Mouse (Mus musculus) heart, embryonic 16.5 days (tissue): ENCODE results near the gene Bcar1. TPM values are rescaled to one million over a fixed set of nuclear protein-coding genes. Genes with fewer than 3 reads are reported as not detected.

Experiments
- ATAC-seq: fragments of 200-750 bp; cut with Nextera tagmentation; replicated peaks from 2 replicates; pipeline ENCODE4 v1.8.0; 2017; ENCODE audit warnings: moderate number of reproducible peaks; ENCODE audit not compliant: insufficient read depth, low FRiP score; ENCODE audit errors: extremely low read depth
- H3K27ac ChIP-seq: fragments of 300-500 bp; sonication (generic); 2 replicates; pipeline ENCODE4 v1.5.1; 2014; ENCODE audit warnings: mild to moderate bottlenecking, low read length, control low read depth, moderate library complexity
- H3K27me3 ChIP-seq: fragments of 300-500 bp; sonication (generic); 2 replicates; pipeline ENCODE4 v1.6.1; 2014; ENCODE audit warnings: low read length, mixed read lengths; ENCODE audit not compliant: control insufficient read depth, insufficient read depth
- H3K36me3 ChIP-seq: fragments of 300-500 bp; sonication (generic); 2 replicates; pipeline ENCODE4 v1.6.1; 2014; ENCODE audit not compliant: control insufficient read depth, insufficient read depth
- H3K4me1 ChIP-seq: fragments of 300-500 bp; sonication (generic); 2 replicates; pipeline ENCODE4 v1.6.1; 2014; ENCODE audit warnings: low read length, mixed read lengths; ENCODE audit not compliant: control insufficient read depth, insufficient read depth
- H3K4me2 ChIP-seq: fragments of 300-500 bp; sonication (generic); 2 replicates; pipeline ENCODE4 v1.6.1; 2014; ENCODE audit warnings: low read depth, mild to moderate bottlenecking, control low read depth, low read length
- H3K4me3 ChIP-seq: fragments of 300-500 bp; sonication (generic); 2 replicates; pipeline ENCODE4 v1.5.1; 2014; ENCODE audit warnings: mild to moderate bottlenecking, control low read depth, low read length
- H3K9ac ChIP-seq: fragments of 300-500 bp; sonication (generic); 2 replicates; pipeline ENCODE4 v1.6.1; 2014; ENCODE audit warnings: low read length, control low read depth
- H3K9me3 ChIP-seq: fragments of 300-500 bp; sonication (generic); replicated peaks from 2 replicates; pipeline ENCODE4 v1.6.1; 2016; ENCODE audit warnings: low read length; ENCODE audit not compliant: control insufficient read depth
- WGBS: fragments of 180-500 bp; shearing (Covaris S2); extraction: QIAGEN DNeasy Blood & Tissue Kit; methylation state at CpG from one replicate; pipeline ENCODE4 v1.1.7; 2014; 5-methylcytosine and 5-hydroxymethylcytosine counted together
- polyA plus RNA-seq: library from polyadenylated mRNA; unstranded; fragments of >200 nt; fragmentation: Nextera tagmentation; extraction: Ambion mirVana; gene quantifications from 2 replicates; pipeline ENCODE4 v1.2.1, GENCODE M21; 2015

The Bcar1 gene
- polyA plus RNA-seq, result 39.8 and 46.7 TPM in 2 replicates

- Histone ChIP-seq H3K27me3 (no peaks in the 10 kb centered on the region), H3K4me3 (peak within 1 kb of the TSS; percentile 93), H3K9ac (peak within 1 kb of the TSS; percentile 98), H3K27ac (peak within 1 kb of the TSS; percentile 88), H3K9me3 (no peaks in the 10 kb centered on the region), H3K4me2 (peak within 1 kb of the TSS; percentile 67), H3K36me3 (no peaks in the 10 kb centered on the region), H3K4me1 (peaks cover 68% of the 10 kb centered on the region)
- peak; percentile 50 for ATAC-seq
- WGBS, result 12% methylated on average over 32 of the region's 40 CpGs
Measured at GRCm38 (mm10) chr8:111743792-111744696, at the start of gene Bcar1. Gene Bcar1, minus strand, starts transcription at chr8:111743809.

GRCm38 (mm10) chr8:111789639-111790038, 46.0 kb upstream of the Bcar1 start:
- H3K4me1 ChIP-seq, result peaks cover 44% of the 10 kb centered on the region

GRCm38 (mm10) chr8:111789200-111789599, 45.6 kb upstream of the Bcar1 start:
- peaks cover 40% of the 10 kb centered on the region for H3K4me1 ChIP-seq
- H3K27ac ChIP-seq, result no peak overlapping the region
- no peak for ATAC-seq
- no peaks in the 10 kb centered on the region for H3K27me3 ChIP-seq
- H3K36me3 ChIP-seq, result no peaks in the 10 kb centered on the region
- no peak overlapping the region for H3K9ac ChIP-seq
- no peak overlapping the region for H3K4me2 ChIP-seq
- no peaks in the 10 kb centered on the region for H3K9me3 ChIP-seq
- H3K4me3 ChIP-seq, result no peak overlapping the region
- 64% methylated on average over 4 of the region's 4 CpGs for WGBS

More at GRCm38 (mm10) chr8:111789639-111790038, 46.0 kb upstream of the Bcar1 start:
- Histone ChIP-seq H3K27ac (no peak overlapping the region), H3K36me3 (no peaks in the 10 kb centered on the region), H3K27me3 (no peaks in the 10 kb centered on the region), H3K4me2 (no peak overlapping the region), H3K4me3 (no peak overlapping the region), H3K9ac (no peak overlapping the region), H3K9me3 (no peaks in the 10 kb centered on the region)
- ATAC-seq, result no peak

GRCm38 (mm10) chr8:111788497-111788896, 44.9 kb upstream of the Bcar1 start:
- WGBS, result 71% methylated on average over 3 of the region's 3 CpGs
- Histone ChIP-seq H3K4me3 (no peak overlapping the region), H3K36me3 (no peaks in the 10 kb centered on the region), H3K4me1 (peaks cover 36% of the 10 kb centered on the region), H3K9ac (no peak overlapping the region), H3K27me3 (no peaks in the 10 kb centered on the region), H3K4me2 (no peak overlapping the region), H3K9me3 (no peaks in the 10 kb centered on the region), H3K27ac (no peak overlapping the region)
- no peak for ATAC-seq

GRCm38 (mm10) chr8:111788085-111788484, 44.5 kb upstream of the Bcar1 start:
- H3K4me2 ChIP-seq, result no peak overlapping the region
- no peak overlapping the region for H3K4me3 ChIP-seq
- H3K27me3 ChIP-seq, result no peaks in the 10 kb centered on the region
- no peaks in the 10 kb centered on the region for H3K9me3 ChIP-seq
- peaks cover 32% of the 10 kb centered on the region for H3K4me1 ChIP-seq
- no peak for ATAC-seq
- peak overlapping the region; percentile 44; the same call in 1 of the 2 replicates for H3K27ac ChIP-seq
- H3K36me3 ChIP-seq, result no peaks in the 10 kb centered on the region
- 51% methylated on average over 5 of the region's 5 CpGs for WGBS
- H3K9ac ChIP-seq, result peak overlapping the region; percentile 27

GRCm38 (mm10) chr8:111787683-111788082, 44.1 kb upstream of the Bcar1 start:
- Histone ChIP-seq H3K4me2 (peak overlapping the region; percentile 10; the same call in 1 of the 2 replicates), H3K9me3 (no peaks in the 10 kb centered on the region), H3K9ac (peak overlapping the region; percentile 27), H3K4me1 (peaks cover 32% of the 10 kb centered on the region), H3K27ac (peak overlapping the region; percentile 44; the same call in 1 of the 2 replicates), H3K36me3 (no peaks in the 10 kb centered on the region), H3K27me3 (no peaks in the 10 kb centered on the region), H3K4me3 (no peak overlapping the region)
- WGBS, result 41% methylated on average over 4 of the region's 4 CpGs
- no peak for ATAC-seq

GRCm38 (mm10) chr8:111786701-111787588, 43.3 kb upstream of the Bcar1 start:
- peaks cover 33% of the 10 kb centered on the region for H3K4me1 ChIP-seq

GRCm38 (mm10) chr8:111786116-111786515, 42.5 kb upstream of the Bcar1 start:
- H3K9me3 ChIP-seq, result no peaks in the 10 kb centered on the region
- H3K27me3 ChIP-seq, result no peaks in the 10 kb centered on the region
- no peak overlapping the region for H3K4me2 ChIP-seq
- ATAC-seq, result no peak
- H3K4me3 ChIP-seq, result no peak overlapping the region
- H3K27ac ChIP-seq, result peak overlapping the region; percentile 29
- 88% methylated on average over 2 of the region's 2 CpGs for WGBS
- peaks cover 33% of the 10 kb centered on the region for H3K4me1 ChIP-seq
- H3K9ac ChIP-seq, result no peak overlapping the region
- no peaks in the 10 kb centered on the region for H3K36me3 ChIP-seq

More at GRCm38 (mm10) chr8:111786701-111787588, 43.3 kb upstream of the Bcar1 start:
- peak; percentile 57; the same call in 1 of the 2 replicates for ATAC-seq
- WGBS, result 48% methylated on average over 13 of the region's 13 CpGs
- Histone ChIP-seq H3K27ac (peak overlapping the region; percentile 42), H3K27me3 (no peaks in the 10 kb centered on the region), H3K4me3 (no peak overlapping the region), H3K36me3 (no peaks in the 10 kb centered on the region), H3K9me3 (no peaks in the 10 kb centered on the region), H3K9ac (no peak overlapping the region; the same call in 1 of the 2 replicates), H3K4me2 (no peak overlapping the region)
